Mouse (Mus musculus): ENCODE data around the gene Igfbp3. TPM values are rescaled to one million over a fixed set of nuclear protein-coding genes. Genes with fewer than 3 reads are reported as not detected.

Igfbp3 gene
- 0.15 TPM in 1 of 2 replicates, not detected in the other for polyA plus RNA-seq (2012)

DNA sequence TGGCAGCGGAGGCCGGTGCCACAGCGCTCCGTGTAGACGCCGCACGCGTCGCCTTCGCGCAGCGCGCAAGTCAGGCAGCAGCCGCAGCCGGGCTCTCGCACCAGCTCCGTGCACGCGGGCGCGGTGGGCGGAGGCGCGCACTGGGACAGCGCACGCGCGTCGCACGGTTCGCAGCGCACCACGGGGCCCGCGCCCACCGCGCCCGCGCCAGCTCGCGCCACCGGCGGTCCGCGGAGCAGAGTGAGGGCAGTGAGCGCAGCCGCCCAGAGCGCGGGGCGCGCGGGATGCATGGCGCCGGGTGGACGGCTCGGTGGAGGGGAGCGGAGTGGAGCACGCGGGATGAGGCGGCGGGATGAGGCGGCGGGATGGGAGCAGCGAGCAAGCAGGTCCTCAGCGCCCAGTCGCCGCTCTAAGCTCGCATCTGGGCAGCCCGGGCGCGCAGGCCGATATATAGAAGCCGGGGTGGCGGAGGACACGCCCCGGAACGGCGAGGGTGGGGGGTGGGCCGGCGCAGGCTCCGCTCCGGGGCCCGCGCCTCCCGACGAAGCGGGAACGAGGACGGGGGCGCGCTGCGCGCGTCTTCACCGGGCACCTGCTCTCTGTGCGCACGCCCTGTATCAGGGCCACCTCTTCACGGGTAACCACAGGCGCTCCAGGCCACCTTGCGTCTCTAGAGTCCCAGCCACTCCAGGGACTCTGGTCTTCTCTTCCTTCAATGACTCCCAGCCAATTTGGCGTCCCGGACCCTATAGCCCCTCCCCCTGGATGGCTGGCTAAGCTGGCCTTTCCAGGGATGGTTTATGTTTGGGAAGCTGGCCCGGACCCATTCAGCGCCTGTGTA lies at the start of gene Igfbp3:
Gene Igfbp3 (minus strand): TSS at position 423 of the 841 bp plus-strand sequence.

GRCm38 (mm10) chr11:7197491-7197941 lies 16.2 kb downstream of the Igfbp3 start, which contains the start of gene Igfbp1:
TSS of gene Igfbp1 (plus strand) at chr11:7197782.

GRCm38 (mm10) chr11:7188469-7188868 lies 25.3 kb downstream of the Igfbp3 start, which contains the start of gene Gm11985:
TSS of gene Gm11985 (minus strand) at chr11:7188569.

Other genes with a start within 250 kb of the Igfbp3 start
- gene Adcy1, start 150.4 kb downstream of the Igfbp3 start, polyA plus RNA-seq (2012), result not detected in 2 replicates
- not detected in 2 replicates for gene Gm11985, start 25.4 kb downstream of the Igfbp3 start, polyA plus RNA-seq (2012)
- gene Igfbp1, start 16.1 kb downstream of the Igfbp3 start, polyA plus RNA-seq (2012), result not detected in 2 replicates

Measured in megakaryocyte-erythroid progenitor cell, adult 5 weeks (primary cell).